Mouse (Mus musculus) left cerebral cortex, adult 18-20 months (tissue): ENCODE results near the gene Prickle1. TPM values are rescaled to one million over a fixed set of nuclear protein-coding genes. Genes with fewer than 3 reads are reported as not detected.

Experiments used
- DNase-seq, 2 experiments: peaks; one replicate each; pipeline ENCODE4 v3.0.0; 2021 to 2022; ENCODE audit warnings: low spot score in 2 of 2, mixed read lengths in 1 of 2
- total RNA-seq, 2 experiments: library from RNA; stranded (reverse); gene quantifications; 2 replicates each; pipeline ENCODE4 v1.2.3; 2021

Gene Prickle1
- total RNA-seq, 2 experiments from 2014 or later, result 87.4 to 93.8 TPM

GRCm38 (mm10) chr15:93594888-93595698 is 598 bp downstream of the Prickle1 start:
- DNase-seq, result peak in 1 of 2 experiments; percentile 55

- DNase-seq, result no peak
These were observed 1.3 kb downstream of the Prickle1 start for GRCm38 (mm10) chr15:93594296-93594887.

- no peak for DNase-seq
These were observed 3.1 kb downstream of the Prickle1 start for GRCm38 (mm10) chr15:93592596-93592995.

- no peak for DNase-seq
These were observed 3.8 kb downstream of the Prickle1 start for GRCm38 (mm10) chr15:93591831-93592321.

- DNase-seq, result no peak
These were observed 4.3 kb downstream of the Prickle1 start for GRCm38 (mm10) chr15:93591371-93591770.

GRCm38 (mm10) chr15:93588401-93588800 is 7.3 kb downstream of the Prickle1 start:
- DNase-seq, result no peak

- no peak for DNase-seq
These were observed 8.0 kb downstream of the Prickle1 start for GRCm38 (mm10) chr15:93587660-93588059.

GRCm38 (mm10) chr15:93583051-93583450 is 12.6 kb downstream of the Prickle1 start:
- DNase-seq, result no peak

- no peak for DNase-seq
These were observed 14.0 kb downstream of the Prickle1 start for GRCm38 (mm10) chr15:93581736-93582135.

- no peak for DNase-seq
These were observed 15.8 kb downstream of the Prickle1 start for GRCm38 (mm10) chr15:93579899-93580298.

- DNase-seq, result no peak
These were observed 16.6 kb downstream of the Prickle1 start for GRCm38 (mm10) chr15:93579100-93579499.

- DNase-seq, result no peak
These were observed 19.3 kb downstream of the Prickle1 start for GRCm38 (mm10) chr15:93576361-93576760.

GRCm38 (mm10) chr15:93575884-93576283 is 19.8 kb downstream of the Prickle1 start:
- peak; percentile 75 to 76 for DNase-seq

GRCm38 (mm10) chr15:93572889-93573288 is 22.8 kb downstream of the Prickle1 start:
- no peak for DNase-seq

- no peak for DNase-seq
These were observed 24.7 kb downstream of the Prickle1 start for GRCm38 (mm10) chr15:93570881-93571495.

- DNase-seq, result no peak
These were observed 26.8 kb downstream of the Prickle1 start for GRCm38 (mm10) chr15:93568911-93569310.

- DNase-seq, result no peak
These were observed 28.0 kb downstream of the Prickle1 start for GRCm38 (mm10) chr15:93567546-93568307.

GRCm38 (mm10) chr15:93563491-93563890 is 32.2 kb downstream of the Prickle1 start:
- no peak for DNase-seq

- DNase-seq, result no peak
These were observed 34.2 kb downstream of the Prickle1 start for GRCm38 (mm10) chr15:93561540-93561939.

- no peak for DNase-seq
These were observed 37.3 kb downstream of the Prickle1 start for GRCm38 (mm10) chr15:93558421-93558820.

GRCm38 (mm10) chr15:93555719-93556118 is 40.0 kb downstream of the Prickle1 start:
- no peak for DNase-seq
